Mouse (Mus musculus) hematopoietic stem cell, adult 5-6 weeks (primary cell): ENCODE measurements around the gene Gm3005. TPM values are rescaled to one million over a fixed set of nuclear protein-coding genes. Genes with fewer than 3 reads are reported as not detected.
"Not testable (repeated sequence)": the region's sequence is repeated elsewhere in the genome, so short reads cannot be mapped to it uniquely, and the experiment has no call there.

Experiments
- ATAC-seq, 2 experiments: fragments of 125-278 bp in 1 of 2; replicated peaks in 1 of 2; 2 replicates each; pipeline ENCODE4 v1.8.0; 2016 to 2017; ENCODE audit warnings: inconsistent platforms in 2 of 2, mild to moderate bottlenecking in 2 of 2, moderate number of reproducible peaks in 2 of 2, low read depth in 1 of 2, moderate TSS enrichment in 1 of 2; ENCODE audit not compliant: low FRiP score in 2 of 2, poor library complexity in 2 of 2, severe bottlenecking in 2 of 2, insufficient read depth in 1 of 2, low TSS enrichment in 1 of 2
- total RNA-seq: library from RNA; stranded (forward); fragments of 172-1452, 232-1000 nt; gene quantifications from 2 replicates; pipeline ENCODE4 v1.2.3, GENCODE M21; 2017

The Gm3005 gene
- total RNA-seq, result not detected in 2 replicates

GRCm38 (mm10) chr14:3427803-3428202, at the start of gene Gm3005:
TSS of gene Gm3005 (plus strand) at chr14:3428103.
- not testable (repeated sequence) for ATAC-seq

GRCm38 (mm10) chr14:3394793-3395192, 33.1 kb upstream of the Gm3005 start, which contains the start of gene Gm10413:
TSS of gene Gm10413 (plus strand) at chr14:3395093.
- ATAC-seq, result not testable (repeated sequence)

DNA sequence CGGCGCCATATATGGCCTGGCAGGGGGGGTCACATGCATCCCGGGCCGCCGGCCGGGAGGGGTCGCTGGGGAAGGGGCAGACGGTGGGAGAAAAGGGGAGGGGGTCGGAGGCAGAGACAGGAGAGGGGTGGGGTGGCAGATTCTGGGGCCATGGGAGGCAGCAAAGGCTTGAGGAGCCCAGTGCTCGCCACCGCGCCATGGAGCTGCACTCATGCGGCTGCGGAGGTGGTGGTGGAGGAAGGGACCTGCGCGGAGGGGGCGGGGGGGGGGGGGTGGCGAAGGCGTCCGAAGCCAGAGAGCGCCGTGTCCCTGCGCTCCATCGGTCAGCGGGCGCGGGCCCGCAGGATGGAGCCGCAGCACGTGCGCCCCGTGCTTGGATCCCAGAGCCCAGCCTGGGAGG, 15.6 kb upstream of the Gm3005 start, which contains the start of gene Gm10409:
Gene Gm10409, plus strand, starts transcription at position 301 of the 400 bp plus-strand sequence.
- not testable (repeated sequence) for ATAC-seq

DNA sequence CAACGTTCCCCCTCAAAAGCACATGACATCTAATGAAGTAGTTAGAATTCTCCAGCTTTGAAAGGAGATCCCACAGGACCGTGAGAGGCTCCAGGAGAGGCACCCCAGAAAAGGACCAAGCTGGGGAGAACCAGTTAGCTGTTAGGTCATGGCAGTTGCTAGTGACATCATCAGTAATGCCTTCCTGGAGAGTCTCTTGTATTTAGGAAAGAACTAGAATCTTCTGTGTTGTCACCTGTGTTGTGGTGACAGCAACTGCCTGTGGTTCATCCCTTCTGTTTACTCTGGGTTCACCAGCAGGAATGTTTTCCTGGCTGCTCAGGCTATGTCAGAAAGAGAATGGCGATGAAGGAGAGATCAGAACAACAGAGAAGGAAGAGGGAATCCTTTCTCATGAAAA, 21.2 kb downstream of the Gm3005 start, which contains the start of gene Gm10408:
Gene Gm10408, plus strand, starts transcription at position 301 of the 400 bp plus-strand sequence.
- not testable (repeated sequence) for ATAC-seq

- ATAC-seq, result not testable (repeated sequence)
Observed at GRCm38 (mm10) chr14:3634212-3634611, 206.3 kb downstream of the Gm3005 start, which contains the start of gene Gm3012. TSS of gene Gm3012 (plus strand) at chr14:3634512.

Other genes starting within 250 kb of the Gm3005 start
- not detected in 2 replicates for gene Gm5795, start 239.8 kb upstream of the Gm3005 start, total RNA-seq
- gene D830030K20Rik, start 219.6 kb upstream of the Gm3005 start, total RNA-seq, result not detected in 2 replicates
- gene Gm2956, start 95.5 kb upstream of the Gm3005 start, total RNA-seq, result not detected in 2 replicates
- gene Gm10413, start 33.0 kb upstream of the Gm3005 start, total RNA-seq, result not detected in 2 replicates
- 0.10 TPM in 1 of 2 replicates, not detected in the other for gene Gm10409, start 15.5 kb upstream of the Gm3005 start, total RNA-seq
- gene Gm10408, start 21.3 kb downstream of the Gm3005 start, total RNA-seq, result not detected in 2 replicates
- not detected in 2 replicates for gene Gm3012, start 206.4 kb downstream of the Gm3005 start, total RNA-seq
- 0.10 TPM in 1 of 2 replicates, not detected in the other for gene Gm3020, start 223.9 kb downstream of the Gm3005 start, total RNA-seq